Mouse (Mus musculus): Measurements from ENCODE around the gene Pcgf2.

GRCm38 (mm10) chr11:97744718-97745330 is 44.5 kb upstream of the Pcgf2 start:
- no peak for TF ChIP-seq CHD2 (IDR thresholded peaks at IDR 0.05; ENCODE audit: low read depth, low read length)
- TF ChIP-seq ZC3H11A (IDR thresholded peaks at IDR 0.05; ENCODE audit: borderline replicate concordance, low read depth, low read length), result no peak
